Mouse (Mus musculus): Measurements from ENCODE around the gene Klhl42. TPM values are rescaled to one million over a fixed set of nuclear protein-coding genes. Genes with fewer than 3 reads are reported as not detected.
A peak's percentile ranks its signal among the peaks of the same experiment; 100 is the strongest.

The Klhl42 gene
- total RNA-seq, 2 experiments from 2014 or later: 20.5 to 21.9 TPM

GRCm38 (mm10) chr6:147086594-147087225 lies 4.5 kb upstream of the Klhl42 start, which contains the start of gene Mansc4:
TSS of gene Mansc4 (minus strand) at chr6:147087032.
- DNase-seq (ENCODE audit: extremely low spot score in 1 of 2, low spot score in 1 of 2): no peak

- DNase-seq (ENCODE audit: extremely low spot score in 1 of 2, low spot score in 1 of 2): no peak
These were observed 3.4 kb upstream of the Klhl42 start for GRCm38 (mm10) chr6:147087736-147088135.

- no peak for DNase-seq (ENCODE audit: extremely low spot score in 1 of 2, low spot score in 1 of 2)
These were observed 2.7 kb upstream of the Klhl42 start for GRCm38 (mm10) chr6:147088517-147088916.

- no peak for DNase-seq (ENCODE audit: extremely low spot score in 1 of 2, low spot score in 1 of 2)
These were observed 988 bp upstream of the Klhl42 start for GRCm38 (mm10) chr6:147090191-147090590.

- peak; percentile 23 to 31 for DNase-seq (ENCODE audit: extremely low spot score in 1 of 2, low spot score in 1 of 2)
These were observed 957 bp downstream of the Klhl42 start for GRCm38 (mm10) chr6:147092136-147092535.

GRCm38 (mm10) chr6:147094771-147095170 lies 3.6 kb downstream of the Klhl42 start:
- DNase-seq (ENCODE audit: extremely low spot score in 1 of 2, low spot score in 1 of 2): no peak

GRCm38 (mm10) chr6:147096109-147096508 lies 4.9 kb downstream of the Klhl42 start:
- DNase-seq (ENCODE audit: extremely low spot score in 1 of 2, low spot score in 1 of 2): no peak

GRCm38 (mm10) chr6:147096934-147097333 lies 5.8 kb downstream of the Klhl42 start:
- DNase-seq (ENCODE audit: extremely low spot score in 1 of 2, low spot score in 1 of 2): no peak

GRCm38 (mm10) chr6:147097346-147097929 lies 6.3 kb downstream of the Klhl42 start:
- no peak for DNase-seq (ENCODE audit: extremely low spot score in 1 of 2, low spot score in 1 of 2)

- no peak for DNase-seq (ENCODE audit: extremely low spot score in 1 of 2, low spot score in 1 of 2)
These were observed 8.5 kb downstream of the Klhl42 start for GRCm38 (mm10) chr6:147099458-147100277.

GRCm38 (mm10) chr6:147102293-147102692 lies 11.1 kb downstream of the Klhl42 start:
- DNase-seq (ENCODE audit: extremely low spot score in 1 of 2, low spot score in 1 of 2): no peak

- no peak for DNase-seq (ENCODE audit: extremely low spot score in 1 of 2, low spot score in 1 of 2)
These were observed 14.3 kb downstream of the Klhl42 start for GRCm38 (mm10) chr6:147105529-147105928.

GRCm38 (mm10) chr6:147106716-147107115 lies 15.5 kb downstream of the Klhl42 start:
- no peak for DNase-seq (ENCODE audit: extremely low spot score in 1 of 2, low spot score in 1 of 2)

- no peak for DNase-seq (ENCODE audit: extremely low spot score in 1 of 2, low spot score in 1 of 2)
These were observed 18.1 kb downstream of the Klhl42 start for GRCm38 (mm10) chr6:147109283-147109682.

- DNase-seq (ENCODE audit: extremely low spot score in 1 of 2, low spot score in 1 of 2): peak; percentile 75 to 97
These were observed 25.4 kb downstream of the Klhl42 start for GRCm38 (mm10) chr6:147116579-147116978.

- DNase-seq (ENCODE audit: extremely low spot score in 1 of 2, low spot score in 1 of 2): no peak
These were observed 26.6 kb downstream of the Klhl42 start for GRCm38 (mm10) chr6:147117764-147118163.

GRCm38 (mm10) chr6:147118190-147118589 lies 27.0 kb downstream of the Klhl42 start:
- DNase-seq (ENCODE audit: extremely low spot score in 1 of 2, low spot score in 1 of 2): no peak

GRCm38 (mm10) chr6:147121320-147121719 lies 30.1 kb downstream of the Klhl42 start:
- DNase-seq (ENCODE audit: extremely low spot score in 1 of 2, low spot score in 1 of 2): no peak

- no peak for DNase-seq (ENCODE audit: extremely low spot score in 1 of 2, low spot score in 1 of 2)
These were observed 36.1 kb downstream of the Klhl42 start for GRCm38 (mm10) chr6:147127239-147127638.

- no peak for DNase-seq (ENCODE audit: extremely low spot score in 1 of 2, low spot score in 1 of 2)
These were observed 47.1 kb downstream of the Klhl42 start for GRCm38 (mm10) chr6:147138260-147138659.

- no peak for DNase-seq (ENCODE audit: extremely low spot score in 1 of 2, low spot score in 1 of 2)
These were observed 49.5 kb downstream of the Klhl42 start for GRCm38 (mm10) chr6:147140600-147141154.
